Mouse (Mus musculus) hindbrain, embryonic 14.5 days (tissue): ENCODE measurements around the gene Cactin. TPM values are rescaled to one million over a fixed set of nuclear protein-coding genes. Genes with fewer than 3 reads are reported as not detected.

Experiments
- ATAC-seq: fragments of 200-750 bp; cut with Nextera tagmentation; 2 replicates; pipeline ENCODE4 v1.8.0; 2017; ENCODE audit warnings: moderate number of reproducible peaks, mild to moderate bottlenecking, moderate TSS enrichment, moderate library complexity; ENCODE audit not compliant: low FRiP score
- DNase-seq: peaks from one replicate; pipeline ENCODE4 v3.0.0-alpha.2; 2015; ENCODE audit warnings: low spot score
- H3K27ac ChIP-seq: fragments of 300-500 bp; sonication (generic); 2 replicates; pipeline ENCODE4 v1.5.1; 2014; ENCODE audit warnings: mild to moderate bottlenecking, moderate library complexity
- H3K27me3 ChIP-seq: fragments of 300-500 bp; sonication (generic); 2 replicates; pipeline ENCODE4 v1.6.1; 2014; ENCODE audit warnings: mild to moderate bottlenecking, low read length, mixed read lengths; ENCODE audit not compliant: control insufficient read depth, insufficient read depth
- H3K36me3 ChIP-seq: fragments of 300-500 bp; sonication (generic); replicated peaks from 2 replicates; pipeline ENCODE4 v1.6.1; 2014; ENCODE audit not compliant: control insufficient read depth, insufficient read depth
- H3K4me1 ChIP-seq: fragments of 300-500 bp; sonication (generic); replicated peaks from 2 replicates; pipeline ENCODE4 v1.6.1; 2014; ENCODE audit warnings: antibody characterized with exemption, low read length, mixed read lengths; ENCODE audit not compliant: control insufficient read depth, insufficient read depth
- H3K4me2 ChIP-seq: fragments of 300-500 bp; sonication (generic); replicated peaks from 2 replicates; pipeline ENCODE4 v1.6.1; 2014; ENCODE audit warnings: mild to moderate bottlenecking, moderate library complexity
- H3K4me3 ChIP-seq: fragments of 300-500 bp; sonication (generic); replicated peaks from 2 replicates; pipeline ENCODE4 v1.5.1; 2014; ENCODE audit warnings: mild to moderate bottlenecking, low read length
- H3K9ac ChIP-seq: fragments of 300-500 bp; sonication (generic); 2 replicates; pipeline ENCODE4 v1.6.1; 2014
- H3K9me3 ChIP-seq: fragments of 300-500 bp; sonication (generic); 2 replicates; pipeline ENCODE4 v1.6.1; 2016; ENCODE audit warnings: low read length; ENCODE audit not compliant: control insufficient read depth
- WGBS: fragments of 180-500 bp; shearing (Covaris S2); extraction: QIAGEN DNeasy Blood & Tissue Kit; methylation state at CpG from one replicate; pipeline ENCODE4 v1.1.7; 2014; 5-methylcytosine and 5-hydroxymethylcytosine counted together
- microRNA-seq: library from miRNA; unstranded; fragments of <30 nt; microRNA quantifications from one replicate; pipeline ENCODE4, GENCODE M21; 2016
- polyA plus RNA-seq: library from polyadenylated mRNA; unstranded; fragments of >200 nt; fragmentation: Nextera tagmentation; extraction: Ambion mirVana; gene quantifications from 2 replicates; pipeline ENCODE4 v1.2.1, GENCODE M21; 2014

The Cactin gene
- polyA plus RNA-seq, 1 experiment from 2014 or later: 18.7 TPM

GRCm38 (mm10) chr10:81365073-81365472 lies 44.2 kb downstream of the Cactin start:
- H3K36me3 ChIP-seq: peaks cover 47% of the 10 kb centered on the region
- H3K4me1 ChIP-seq: peaks cover 18% of the 10 kb centered on the region
- no peak overlapping the region for H3K27ac ChIP-seq
- no peak overlapping the region; the same call in 1 of the 2 replicates for H3K9ac ChIP-seq
- WGBS: 36% methylated on average over 4 of the region's 4 CpGs
- no peaks in the 10 kb centered on the region for H3K9me3 ChIP-seq
- H3K27me3 ChIP-seq: peaks cover 21% of the 10 kb centered on the region
- H3K4me2 ChIP-seq: peak overlapping the region; percentile 45; the same call in 1 of the 2 replicates
- no peak for DNase-seq
- no peak overlapping the region for H3K4me3 ChIP-seq
- no peak for ATAC-seq

GRCm38 (mm10) chr10:81365672-81366476 lies 45.0 kb downstream of the Cactin start, which contains the start of gene 4930404N11Rik:
TSS of gene 4930404N11Rik (minus strand) at chr10:81365816.
- no peak for DNase-seq
- no peak for ATAC-seq
- 16% methylated on average over 12 of the region's 12 CpGs for WGBS
- Histone ChIP-seq H3K27me3 (peaks cover 21% of the 10 kb centered on the region), H3K4me1 (peaks cover 18% of the 10 kb centered on the region), H3K9me3 (no peaks in the 10 kb centered on the region), H3K27ac (no peak within 1 kb of the TSS), H3K9ac (peak within 1 kb of the TSS; percentile 40), H3K4me3 (peak within 1 kb of the TSS; percentile 19; the same call in 1 of the 2 replicates), H3K36me3 (peaks cover 51% of the 10 kb centered on the region), H3K4me2 (peak within 1 kb of the TSS; percentile 45)

- H3K9me3 ChIP-seq: no peaks in the 10 kb centered on the region
- no peak for DNase-seq
- no peak overlapping the region for H3K4me2 ChIP-seq
- ATAC-seq: no peak
- H3K4me1 ChIP-seq: peaks cover 18% of the 10 kb centered on the region
- WGBS: 78% methylated on average over 6 of the region's 6 CpGs
- H3K9ac ChIP-seq: no peak overlapping the region
- H3K4me3 ChIP-seq: no peak overlapping the region
- peaks cover 21% of the 10 kb centered on the region for H3K27me3 ChIP-seq
- H3K27ac ChIP-seq: no peak overlapping the region
- H3K36me3 ChIP-seq: peaks cover 56% of the 10 kb centered on the region
Observed at GRCm38 (mm10) chr10:81366477-81367206, 45.7 kb downstream of the Cactin start.

GRCm38 (mm10) chr10:81367207-81367495 lies 46.2 kb downstream of the Cactin start:
- Histone ChIP-seq H3K4me3 (no peak overlapping the region), H3K9me3 (no peaks in the 10 kb centered on the region), H3K27ac (no peak overlapping the region), H3K4me1 (peaks cover 18% of the 10 kb centered on the region), H3K9ac (no peak overlapping the region), H3K27me3 (peaks cover 21% of the 10 kb centered on the region), H3K36me3 (peaks cover 56% of the 10 kb centered on the region), H3K4me2 (no peak overlapping the region)
- ATAC-seq (no peak), DNase-seq (no peak)
- WGBS: 59% methylated on average over 6 of the region's 6 CpGs

GRCm38 (mm10) chr10:81375322-81375721 lies 54.4 kb downstream of the Cactin start:
- DNase-seq (no peak), ATAC-seq (no peak)
- H3K4me2 ChIP-seq: no peak overlapping the region
- H3K4me1 ChIP-seq: peaks cover 24% of the 10 kb centered on the region
- 94% methylated on average over 10 of the region's 10 CpGs for WGBS
- H3K27me3 ChIP-seq: no peaks in the 10 kb centered on the region
- H3K4me3 ChIP-seq: no peak overlapping the region
- no peak overlapping the region for H3K9ac ChIP-seq
- no peak overlapping the region for H3K27ac ChIP-seq
- H3K36me3 ChIP-seq: peaks cover 38% of the 10 kb centered on the region
- H3K9me3 ChIP-seq: no peaks in the 10 kb centered on the region

Small RNA genes lying within 50 kb of the gene (microRNA-seq; reads per million reads assigned to microRNA genes)
- gene Mir3057: 14.2 reads per million, percentile 33 among the genes with 10 or more reads in this experiment

Other genes with a start within 250 kb of the Cactin start
- 0.09 and 0.32 TPM in 2 replicates for gene Creb3l3, start 222.2 kb upstream of the Cactin start, polyA plus RNA-seq
- 222 and 230 TPM in 2 replicates for gene Map2k2, start 215.2 kb upstream of the Cactin start, polyA plus RNA-seq
- gene Zbtb7a, start 185.9 kb upstream of the Cactin start, polyA plus RNA-seq: 12.4 and 14.4 TPM in 2 replicates
- 43.7 and 48.3 TPM in 2 replicates for gene Pias4, start 153.2 kb upstream of the Cactin start, polyA plus RNA-seq
- gene Eef2, start 144.5 kb upstream of the Cactin start, polyA plus RNA-seq: 413 and 447 TPM in 2 replicates
- gene Dapk3, start 138.1 kb upstream of the Cactin start, polyA plus RNA-seq: 68.2 and 76.7 TPM in 2 replicates
- 0.33 TPM in 1 of 2 replicates, not detected in the other for gene 4930442H23Rik, start 137.3 kb upstream of the Cactin start, polyA plus RNA-seq
- 0.14 TPM in 1 of 2 replicates, not detected in the other for gene Nmrk2, start 119.1 kb upstream of the Cactin start, polyA plus RNA-seq
- gene Atcay, start 90.3 kb upstream of the Cactin start, polyA plus RNA-seq: 80.2 and 83.1 TPM in 2 replicates
- gene Zfr2, start 87.9 kb upstream of the Cactin start, polyA plus RNA-seq: 24.2 and 25.4 TPM in 2 replicates
- 30.2 and 37.0 TPM in 2 replicates for gene Matk, start 68.2 kb upstream of the Cactin start, polyA plus RNA-seq
- 136 and 142 TPM in 2 replicates for gene Mrpl54, start 54.2 kb upstream of the Cactin start, polyA plus RNA-seq
- gene Apba3, start 54.1 kb upstream of the Cactin start, polyA plus RNA-seq: 26.4 and 31.5 TPM in 2 replicates
- gene Tjp3, start 29.5 kb upstream of the Cactin start, polyA plus RNA-seq: 3.9 and 6.0 TPM in 2 replicates
- gene Pip5k1c, start 28.1 kb upstream of the Cactin start, polyA plus RNA-seq: 137 and 151 TPM in 2 replicates
- gene Tbxa2r, start 7.6 kb downstream of the Cactin start, polyA plus RNA-seq: 4.3 and 5.4 TPM in 2 replicates
- gene Gipc3, start 22.2 kb downstream of the Cactin start, polyA plus RNA-seq: not detected in 2 replicates
- gene Hmg20b, start 29.4 kb downstream of the Cactin start, polyA plus RNA-seq: 29.0 and 34.0 TPM in 2 replicates
- 7.8 and 10.0 TPM in 2 replicates for gene Mfsd12, start 36.4 kb downstream of the Cactin start, polyA plus RNA-seq
- gene 4930404N11Rik, start 44.7 kb downstream of the Cactin start, polyA plus RNA-seq: 0.30 and 0.59 TPM in 2 replicates
- 119 and 125 TPM in 2 replicates for gene Fzr1, start 57.4 kb downstream of the Cactin start, polyA plus RNA-seq
- 68.9 TPM in 2 replicates for gene Dohh, start 63.3 kb downstream of the Cactin start, polyA plus RNA-seq
- 5.5 and 5.7 TPM in 2 replicates for gene Gm48551, start 63.4 kb downstream of the Cactin start, polyA plus RNA-seq
- 1.9 and 2.2 TPM in 2 replicates for gene Gm48552, start 67.9 kb downstream of the Cactin start, polyA plus RNA-seq
- 0.84 and 1.3 TPM in 2 replicates for gene Smim24, start 71.9 kb downstream of the Cactin start, polyA plus RNA-seq
- 17.3 and 25.8 TPM in 2 replicates for gene Nfic, start 134.5 kb downstream of the Cactin start, polyA plus RNA-seq
- gene Celf5, start 161.6 kb downstream of the Cactin start, polyA plus RNA-seq: 46.6 and 55.9 TPM in 2 replicates
- gene Ncln, start 175.3 kb downstream of the Cactin start, polyA plus RNA-seq: 53.8 and 59.0 TPM in 2 replicates
- gene S1pr4, start 179.0 kb downstream of the Cactin start, polyA plus RNA-seq: 0.70 and 0.81 TPM in 2 replicates
- 1.1 and 1.2 TPM in 2 replicates for gene Gna15, start 203.1 kb downstream of the Cactin start, polyA plus RNA-seq
- 87.5 and 95.5 TPM in 2 replicates for gene Gna11, start 224.1 kb downstream of the Cactin start, polyA plus RNA-seq
- gene Aes, start 238.4 kb downstream of the Cactin start, polyA plus RNA-seq: 524 and 550 TPM in 2 replicates